Mouse (Mus musculus): ENCODE measurements around the gene Tmem233.

DNA sequence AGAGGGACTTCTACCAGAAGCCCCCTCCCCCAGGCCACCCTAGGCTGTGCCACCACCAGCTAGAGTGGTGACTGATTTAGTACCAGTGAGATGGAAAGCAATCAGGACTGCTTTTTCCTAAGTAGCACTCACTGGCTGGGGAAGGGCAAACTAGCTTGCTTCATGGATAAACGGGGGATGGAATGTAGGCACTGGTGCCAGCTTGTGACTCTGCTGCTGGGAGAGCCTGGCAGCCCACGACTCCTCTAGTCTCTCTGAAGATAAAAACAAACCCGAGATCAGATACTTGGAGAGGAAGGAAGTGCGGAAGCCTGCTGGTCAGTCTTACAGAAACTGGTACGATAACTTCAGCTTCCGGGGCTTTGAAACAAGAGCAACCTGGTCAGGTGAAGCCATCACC, 2.3 kb downstream of the Tmem233 start:
- TF ChIP-seq POLR2A (IDR thresholded peaks at IDR 0.05; ENCODE audit: insufficient read depth, low read length) (no peak), CTCF (IDR thresholded peaks at IDR 0.05; ENCODE audit: low read depth, low read length) (no peak), EP300 (IDR thresholded peaks at IDR 0.05; ENCODE audit: insufficient read depth, low read depth, low read length) (no peak)

All from ES-Bruce4 (cell line).